Mouse (Mus musculus): ENCODE measurements around the gene Camkv. TPM values are rescaled to one million over a fixed set of nuclear protein-coding genes. Genes with fewer than 3 reads are reported as not detected.
A peak's percentile ranks its signal among the peaks of the same experiment; 100 is the strongest.

The Camkv gene
- polyA plus RNA-seq, 1 experiment from 2014 or later: 17.5 TPM

DNA sequence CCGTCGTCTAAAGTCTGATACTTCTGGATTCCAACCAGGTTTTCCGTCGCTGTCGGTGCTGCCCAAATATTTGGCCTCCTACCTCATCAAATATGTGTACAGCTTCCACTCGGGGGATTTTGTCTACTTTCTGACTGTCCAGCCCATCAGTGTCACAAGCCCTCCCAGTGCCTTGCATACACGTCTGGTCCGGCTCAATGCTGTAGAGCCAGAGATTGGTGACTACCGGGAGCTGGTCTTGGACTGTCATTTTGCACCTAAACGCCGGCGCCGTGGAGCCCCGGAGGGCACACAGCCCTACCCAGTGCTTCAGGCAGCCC lies 27.7 kb upstream of the Camkv start:
- WGBS: 87% methylated on average over 14 of the region's 14 CpGs

DNA sequence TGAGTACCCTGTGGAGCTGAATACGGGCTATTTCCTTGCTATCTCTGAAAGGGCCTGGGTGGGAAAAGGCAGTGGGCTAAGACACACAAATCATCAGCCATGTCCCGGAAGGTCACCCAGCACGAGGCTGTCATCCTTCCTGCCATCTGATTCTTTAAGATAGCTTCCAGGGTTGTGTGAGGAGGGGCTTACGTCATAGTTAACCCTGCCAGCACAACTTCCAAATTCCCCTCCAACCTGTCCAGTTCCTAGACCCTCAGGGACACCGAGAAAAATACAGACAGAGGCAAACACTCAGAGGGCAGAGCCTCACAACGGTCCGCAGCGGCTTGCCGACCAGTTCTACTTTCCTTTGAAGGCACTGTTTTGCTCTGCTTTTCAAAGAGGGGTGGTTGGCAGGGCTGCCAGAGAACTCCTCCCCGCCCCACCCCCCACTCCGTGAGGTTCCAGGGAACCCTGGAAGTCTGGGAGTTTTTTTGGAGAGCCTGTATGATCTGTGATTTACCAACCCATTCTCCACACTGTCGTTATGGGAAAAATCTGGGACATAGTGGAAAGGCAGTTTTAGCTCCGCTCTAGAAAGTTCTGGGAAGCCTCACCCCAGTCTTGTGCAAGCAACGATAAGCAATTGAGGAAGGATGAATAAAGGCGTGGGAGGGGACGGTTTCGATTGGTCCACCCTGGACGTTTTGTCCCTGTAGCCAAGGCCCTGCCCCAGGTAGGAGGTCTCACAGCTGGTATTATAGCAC lies 26.9 kb upstream of the Camkv start:
- no peak overlapping the region for H3K27ac ChIP-seq
- no peaks in the 10 kb centered on the region for H3K36me3 ChIP-seq (replicated peaks)
- H3K4me3 ChIP-seq: peak overlapping the region; percentile 14; the same call in 1 of the 2 replicates
- WGBS: 37% methylated on average over 18 of the region's 18 CpGs
- no peak for DNase-seq (ENCODE audit: extremely low spot score, low spot score)
- H3K9me3 ChIP-seq: no peaks in the 10 kb centered on the region
- peaks cover 36% of the 10 kb centered on the region for H3K27me3 ChIP-seq (ENCODE audit: poor library complexity, severe bottlenecking)
- peaks cover 43% of the 10 kb centered on the region for H3K4me1 ChIP-seq

More for the DNA sequence above, 27.7 kb upstream of the Camkv start:
- H3K4me3 ChIP-seq: no peak overlapping the region; the same call in 1 of the 2 replicates
- H3K27ac ChIP-seq: peak overlapping the region; percentile 74; the same call in 1 of the 2 replicates
- H3K9me3 ChIP-seq: no peaks in the 10 kb centered on the region
- no peak for DNase-seq (ENCODE audit: extremely low spot score, low spot score)
- peaks cover 43% of the 10 kb centered on the region for H3K4me1 ChIP-seq
- 0 out of 2 replicates have a peak, but pooled peaks cover under 1% of the 10 kb centered on the region for H3K36me3 ChIP-seq (replicated peaks)
- peaks cover 43% of the 10 kb centered on the region for H3K27me3 ChIP-seq (ENCODE audit: poor library complexity, severe bottlenecking)

DNA sequence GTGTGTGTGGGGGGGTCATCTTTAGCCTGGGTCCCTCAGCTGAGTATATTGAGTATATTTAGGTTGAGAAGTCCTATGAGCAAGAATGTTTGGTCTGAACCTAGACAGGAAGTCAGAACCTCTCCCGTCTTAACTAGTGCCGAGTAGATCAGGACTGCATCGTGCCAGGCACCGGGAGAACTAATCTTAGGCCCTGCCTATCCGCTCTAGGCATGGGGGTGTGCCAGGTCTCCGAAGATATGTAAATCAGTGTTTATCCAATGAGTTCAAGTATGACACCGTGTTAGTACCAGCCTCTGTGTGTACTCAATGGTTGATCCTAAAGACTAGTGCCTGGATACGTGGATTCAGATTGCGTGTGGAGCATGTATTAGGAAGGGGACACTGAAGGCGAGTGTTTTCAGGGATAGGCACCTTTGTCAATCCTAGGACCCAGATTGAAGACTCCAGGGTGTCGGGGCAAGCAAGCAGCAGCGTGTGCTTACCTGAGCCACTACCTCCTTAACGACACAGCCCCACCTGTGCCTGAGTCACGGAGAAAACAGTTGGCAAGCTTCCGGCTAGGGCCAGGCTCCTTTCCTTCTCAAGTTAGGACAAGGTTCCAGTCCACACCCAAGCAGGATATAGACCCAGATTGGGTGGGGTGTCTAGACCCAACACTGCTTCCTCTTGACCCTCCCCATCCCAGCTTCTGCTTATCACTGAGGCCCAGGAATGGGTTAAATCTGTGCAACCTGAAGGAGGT lies 25.3 kb upstream of the Camkv start:
- no peaks in the 10 kb centered on the region for H3K9me3 ChIP-seq
- H3K36me3 ChIP-seq (replicated peaks): no peaks in the 10 kb centered on the region
- H3K27ac ChIP-seq: no peak overlapping the region
- H3K4me3 ChIP-seq: no peak overlapping the region
- DNase-seq (ENCODE audit: extremely low spot score, low spot score): no peak
- peaks cover 34% of the 10 kb centered on the region for H3K27me3 ChIP-seq (ENCODE audit: poor library complexity, severe bottlenecking)
- WGBS: 94% methylated on average over 15 of the region's 15 CpGs
- peaks cover 39% of the 10 kb centered on the region for H3K4me1 ChIP-seq

DNA sequence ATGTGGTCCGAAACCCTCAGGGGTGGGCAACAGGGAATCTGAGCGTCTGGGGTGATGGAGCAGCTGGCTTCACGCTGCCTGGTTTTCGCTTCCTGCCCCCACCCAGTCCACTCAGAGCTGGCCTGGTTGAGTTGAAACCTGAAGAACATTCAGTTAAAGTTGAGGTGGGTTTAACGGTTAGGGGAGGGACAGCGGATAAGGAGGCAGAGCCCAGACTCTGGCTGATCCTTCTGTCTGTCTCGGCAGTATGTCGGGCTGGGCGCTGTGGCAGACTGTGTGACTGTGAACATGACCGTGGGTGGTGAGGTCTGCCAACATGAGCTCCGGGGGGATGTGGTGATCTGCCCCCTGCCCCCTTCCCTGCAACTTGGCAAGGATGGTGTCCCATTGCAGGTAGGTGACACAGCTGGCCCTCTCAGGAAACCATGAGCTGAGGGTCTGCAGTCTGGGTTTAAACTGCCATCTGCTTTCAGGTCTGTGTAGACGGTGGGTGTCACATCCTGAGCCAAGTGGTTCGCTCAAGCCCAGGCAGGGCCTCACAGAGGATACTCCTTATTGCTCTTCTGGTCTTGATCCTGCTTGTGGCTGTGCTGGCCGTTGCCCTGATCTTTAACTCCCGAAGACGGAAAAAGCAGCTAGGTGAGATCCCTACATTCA lies 20.6 kb upstream of the Camkv start:
- Histone ChIP-seq H3K4me1 (peaks cover 14% of the 10 kb centered on the region), H3K27me3 (ENCODE audit: poor library complexity, severe bottlenecking) (no peaks in the 10 kb centered on the region), H3K27ac (no peak overlapping the region), H3K9me3 (no peaks in the 10 kb centered on the region), H3K4me3 (no peak overlapping the region), H3K36me3 (replicated peaks) (no peaks in the 10 kb centered on the region)
- WGBS: 88% methylated on average over 16 of the region's 16 CpGs
- no peak for DNase-seq (ENCODE audit: extremely low spot score, low spot score)

DNA sequence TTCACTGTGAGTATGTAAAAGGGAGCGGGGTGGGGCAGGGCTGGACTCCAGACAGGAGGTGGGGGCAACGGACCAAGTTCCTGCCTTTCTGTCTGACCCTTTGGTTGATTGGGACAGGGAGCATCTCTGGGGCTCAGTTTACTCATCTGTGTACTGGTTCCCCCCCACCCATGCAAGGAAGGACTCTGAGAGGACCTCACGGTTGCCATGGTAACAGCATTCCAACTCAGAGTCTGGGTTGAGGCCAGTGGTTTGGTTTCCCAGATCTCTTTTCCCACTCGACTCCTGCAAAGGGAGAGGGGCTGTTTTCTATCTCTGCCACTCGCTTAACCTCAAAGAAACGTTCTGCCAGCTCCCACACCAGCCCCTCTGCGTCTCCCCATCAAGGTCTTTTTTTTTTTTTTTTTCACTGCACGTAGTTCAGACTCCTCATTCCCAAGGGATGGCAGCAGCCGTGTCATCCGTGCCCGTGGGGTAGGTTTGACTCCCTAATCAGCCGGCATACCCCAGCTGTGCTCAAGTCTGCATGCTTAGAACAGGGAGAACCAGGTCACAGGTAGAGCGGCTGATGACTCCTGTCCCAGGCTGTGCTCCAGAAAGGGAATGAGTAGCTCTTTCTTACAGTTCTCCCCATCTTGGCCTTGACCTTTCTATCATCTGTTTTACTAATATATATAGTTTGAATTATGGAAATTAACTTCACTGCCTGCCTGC lies 17.4 kb upstream of the Camkv start:
- no peak for DNase-seq (ENCODE audit: extremely low spot score, low spot score)
- Histone ChIP-seq H3K4me3 (no peak overlapping the region), H3K4me1 (peaks cover 14% of the 10 kb centered on the region), H3K9me3 (no peaks in the 10 kb centered on the region), H3K27ac (no peak overlapping the region), H3K36me3 (replicated peaks) (no peaks in the 10 kb centered on the region), H3K27me3 (ENCODE audit: poor library complexity, severe bottlenecking) (no peaks in the 10 kb centered on the region)
- WGBS: 57% methylated on average over 13 of the region's 13 CpGs

DNA sequence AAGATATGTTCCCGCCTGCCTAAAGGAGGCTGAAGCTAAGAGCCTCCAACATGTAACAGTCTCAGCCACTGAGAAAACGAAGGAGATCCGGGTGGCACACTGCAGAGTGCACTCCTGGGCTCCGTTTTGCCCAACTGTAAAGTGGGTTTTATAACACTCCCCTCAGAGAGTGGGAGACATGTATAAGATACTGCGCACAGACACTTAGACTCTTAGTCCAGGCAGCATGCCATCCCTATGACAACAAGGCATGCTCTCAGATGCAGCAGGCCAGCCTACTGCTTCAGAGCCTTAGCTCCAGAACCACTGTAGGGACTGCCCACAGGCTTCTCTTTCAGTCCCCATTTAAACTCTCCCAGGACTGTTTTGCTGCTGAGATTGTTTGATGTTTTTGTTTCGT lies 16.6 kb upstream of the Camkv start:
- Histone ChIP-seq H3K4me3 (no peak overlapping the region), H3K4me1 (peaks cover 15% of the 10 kb centered on the region), H3K27me3 (ENCODE audit: poor library complexity, severe bottlenecking) (peaks cover 2% of the 10 kb centered on the region; the same call in 1 of the 2 replicates), H3K36me3 (replicated peaks) (no peaks in the 10 kb centered on the region), H3K27ac (no peak overlapping the region), H3K9me3 (no peaks in the 10 kb centered on the region)
- no peak for DNase-seq (ENCODE audit: extremely low spot score, low spot score)
- 83% methylated on average over 6 of the region's 6 CpGs for WGBS

DNA sequence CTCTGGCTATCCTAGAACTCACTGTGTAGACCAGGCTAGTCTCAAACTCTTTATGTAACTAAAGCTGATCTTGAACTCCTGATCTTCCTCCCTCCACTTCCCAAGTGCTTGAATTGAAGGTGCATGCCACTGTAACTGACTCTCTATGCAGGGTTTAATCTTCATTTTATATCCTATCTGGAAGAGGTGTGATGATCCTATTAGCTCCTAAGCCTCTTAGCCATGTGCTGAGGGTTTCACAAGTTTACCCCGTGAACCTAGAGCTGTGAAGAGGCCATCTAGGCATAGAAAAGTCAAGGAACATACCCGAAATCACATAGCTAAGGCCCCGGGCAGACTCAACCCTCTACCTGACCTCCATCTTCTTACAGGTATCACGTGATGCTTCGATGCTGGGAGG lies 16.0 kb upstream of the Camkv start:
- peaks cover 8% of the 10 kb centered on the region; the same call in 1 of the 2 replicates for H3K27me3 ChIP-seq (ENCODE audit: poor library complexity, severe bottlenecking)
- no peaks in the 10 kb centered on the region for H3K36me3 ChIP-seq (replicated peaks)
- peaks cover 20% of the 10 kb centered on the region for H3K4me1 ChIP-seq
- no peak overlapping the region for H3K27ac ChIP-seq
- WGBS: 88% methylated on average over 5 of the region's 5 CpGs
- no peak overlapping the region for H3K4me3 ChIP-seq
- no peaks in the 10 kb centered on the region for H3K9me3 ChIP-seq
- no peak for DNase-seq (ENCODE audit: extremely low spot score, low spot score)

DNA sequence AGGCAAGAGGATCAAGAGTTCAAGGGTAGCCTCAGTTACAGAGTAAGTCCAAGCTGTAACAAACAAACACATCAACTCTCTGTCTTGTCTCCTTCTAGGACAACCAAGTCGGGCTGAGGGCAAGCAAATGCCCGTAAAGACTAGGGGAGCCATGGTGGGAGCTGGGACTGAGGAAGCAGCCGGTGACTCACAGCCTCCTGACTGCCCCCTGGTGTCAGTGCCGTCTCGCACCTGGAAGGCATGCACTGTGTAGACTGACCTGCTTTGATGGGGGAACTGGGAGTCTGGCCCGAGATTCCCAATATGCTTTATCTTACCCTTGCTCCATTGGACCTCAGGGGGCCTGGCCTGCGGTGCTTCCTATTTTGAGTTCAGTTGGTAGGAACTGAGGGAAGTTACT lies 12.5 kb upstream of the Camkv start:
- Histone ChIP-seq H3K36me3 (replicated peaks) (no peaks in the 10 kb centered on the region), H3K4me3 (no peak overlapping the region), H3K9me3 (no peaks in the 10 kb centered on the region), H3K27me3 (ENCODE audit: poor library complexity, severe bottlenecking) (peaks cover 8% of the 10 kb centered on the region; the same call in 1 of the 2 replicates), H3K4me1 (peaks cover 39% of the 10 kb centered on the region), H3K27ac (no peak overlapping the region)
- no peak for DNase-seq (ENCODE audit: extremely low spot score, low spot score)
- 35% methylated on average over 7 of the region's 7 CpGs for WGBS

DNA sequence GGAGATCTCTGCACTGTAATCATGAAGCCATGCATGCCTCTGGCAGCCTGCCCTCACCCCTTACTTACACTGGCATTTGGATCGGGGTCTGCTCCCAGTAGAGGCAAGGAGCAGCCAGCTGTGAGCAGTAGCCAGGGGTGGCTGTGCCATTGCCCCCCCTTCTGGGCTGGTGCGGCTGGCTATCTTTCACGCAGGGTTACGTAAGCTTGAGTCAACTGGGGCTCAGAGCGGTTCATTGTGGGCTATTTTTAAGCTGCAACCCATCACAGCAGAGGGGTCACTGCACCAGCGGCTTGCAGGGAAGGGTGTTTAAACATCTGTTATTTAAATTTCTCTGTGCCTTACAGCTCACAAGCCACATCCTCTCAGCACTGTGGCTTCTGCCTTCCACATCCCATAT lies 11.5 kb upstream of the Camkv start:
- DNase-seq (ENCODE audit: extremely low spot score, low spot score): no peak

DNA sequence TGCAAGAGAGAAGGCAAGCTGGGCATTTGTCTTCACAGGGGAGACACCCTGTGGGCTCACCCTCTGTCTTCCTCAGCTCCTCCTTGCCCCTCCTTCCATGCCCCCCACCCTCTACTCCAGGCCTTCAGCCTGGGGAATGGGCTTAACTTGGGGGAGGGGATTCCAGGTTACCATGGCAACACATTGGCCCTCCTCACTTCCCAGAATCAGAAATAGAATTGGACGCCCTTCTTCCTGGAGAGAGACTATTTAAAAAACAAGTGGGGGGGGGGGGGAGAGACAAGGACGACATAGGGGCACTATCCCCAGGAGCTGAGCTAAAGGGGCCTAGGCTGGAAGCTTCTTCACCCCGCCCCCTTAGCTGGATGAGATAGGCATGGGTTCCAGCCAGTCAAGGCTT lies 10.2 kb upstream of the Camkv start:
- H3K36me3 ChIP-seq (replicated peaks): no peaks in the 10 kb centered on the region
- no peaks in the 10 kb centered on the region for H3K9me3 ChIP-seq
- H3K4me1 ChIP-seq: peaks cover 37% of the 10 kb centered on the region
- peaks cover 8% of the 10 kb centered on the region; the same call in 1 of the 2 replicates for H3K27me3 ChIP-seq (ENCODE audit: poor library complexity, severe bottlenecking)
- WGBS: 24% methylated on average over 3 of the region's 3 CpGs
- H3K27ac ChIP-seq: no peak overlapping the region
- H3K4me3 ChIP-seq: no peak overlapping the region
- DNase-seq (ENCODE audit: extremely low spot score, low spot score): no peak

More for the DNA sequence above, 11.5 kb upstream of the Camkv start:
- Histone ChIP-seq H3K27ac (peak overlapping the region; percentile 60; the same call in 1 of the 2 replicates), H3K9me3 (no peaks in the 10 kb centered on the region), H3K4me1 (peaks cover 37% of the 10 kb centered on the region), H3K4me3 (no peak overlapping the region), H3K27me3 (ENCODE audit: poor library complexity, severe bottlenecking) (peaks cover 8% of the 10 kb centered on the region; the same call in 1 of the 2 replicates), H3K36me3 (replicated peaks) (no peaks in the 10 kb centered on the region)
- 64% methylated on average over 6 of the region's 6 CpGs for WGBS

DNA sequence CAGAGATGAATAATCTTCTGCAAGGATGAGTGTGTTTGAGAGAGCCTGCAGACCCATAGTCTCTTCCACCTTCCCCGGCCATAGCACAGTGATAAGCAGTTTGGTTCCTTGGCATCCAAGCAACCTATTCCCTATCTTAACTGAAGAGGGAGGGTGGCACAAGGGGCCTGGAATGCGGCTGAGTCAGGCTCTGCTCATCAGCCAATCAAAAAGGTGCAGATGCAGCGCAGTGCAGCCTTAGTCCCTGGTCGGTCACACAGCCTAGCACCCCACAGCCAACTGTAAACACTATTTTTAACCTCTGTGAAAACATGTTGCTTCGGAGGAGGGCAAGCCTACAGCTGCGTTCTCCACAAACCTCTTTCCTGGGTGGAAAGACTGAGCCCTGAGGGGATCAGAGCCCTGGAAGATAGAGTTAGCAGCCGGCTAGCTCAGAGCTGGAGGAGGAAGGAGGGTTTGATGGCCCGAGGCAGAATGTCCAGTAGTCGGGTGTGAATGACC lies 8.5 kb upstream of the Camkv start:
- peaks cover 8% of the 10 kb centered on the region; the same call in 1 of the 2 replicates for H3K27me3 ChIP-seq (ENCODE audit: poor library complexity, severe bottlenecking)
- WGBS: 61% methylated on average over 9 of the region's 9 CpGs
- H3K36me3 ChIP-seq (replicated peaks): no peaks in the 10 kb centered on the region
- DNase-seq (ENCODE audit: extremely low spot score, low spot score): no peak
- H3K4me1 ChIP-seq: peaks cover 41% of the 10 kb centered on the region
- no peak overlapping the region for H3K27ac ChIP-seq
- no peak overlapping the region for H3K4me3 ChIP-seq
- H3K9me3 ChIP-seq: no peaks in the 10 kb centered on the region

DNA sequence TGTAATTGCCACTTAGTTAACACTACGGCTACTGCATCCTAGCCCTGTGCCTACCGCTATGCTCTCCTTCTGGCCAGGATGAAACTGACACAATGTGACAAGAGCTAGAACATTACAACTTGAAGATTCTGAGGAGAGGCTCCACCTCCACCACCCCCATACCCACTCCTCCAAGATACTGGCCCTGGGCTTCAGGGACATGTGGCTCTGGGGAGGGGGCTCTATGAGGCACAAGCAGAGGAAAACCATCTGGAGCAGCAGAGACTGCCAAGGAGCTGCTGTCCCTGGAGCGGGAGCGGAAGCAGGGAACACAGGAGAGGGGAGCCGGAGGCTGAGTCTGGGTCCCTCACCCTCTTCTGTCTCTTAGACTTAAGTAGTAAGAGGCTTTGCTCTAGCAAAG lies 7.7 kb upstream of the Camkv start:
- no peaks in the 10 kb centered on the region for H3K9me3 ChIP-seq
- H3K27ac ChIP-seq: no peak overlapping the region
- WGBS: 87% methylated on average over 5 of the region's 5 CpGs
- peaks cover 8% of the 10 kb centered on the region; the same call in 1 of the 2 replicates for H3K27me3 ChIP-seq (ENCODE audit: poor library complexity, severe bottlenecking)
- H3K4me3 ChIP-seq: no peak overlapping the region
- no peaks in the 10 kb centered on the region for H3K36me3 ChIP-seq (replicated peaks)
- peaks cover 49% of the 10 kb centered on the region for H3K4me1 ChIP-seq
- DNase-seq (ENCODE audit: extremely low spot score, low spot score): no peak

Measured in forebrain, embryonic 10.5 days (tissue).